8 mouse cellular contexts compared by ENCODE assay signal in the genomic region with DNA sequence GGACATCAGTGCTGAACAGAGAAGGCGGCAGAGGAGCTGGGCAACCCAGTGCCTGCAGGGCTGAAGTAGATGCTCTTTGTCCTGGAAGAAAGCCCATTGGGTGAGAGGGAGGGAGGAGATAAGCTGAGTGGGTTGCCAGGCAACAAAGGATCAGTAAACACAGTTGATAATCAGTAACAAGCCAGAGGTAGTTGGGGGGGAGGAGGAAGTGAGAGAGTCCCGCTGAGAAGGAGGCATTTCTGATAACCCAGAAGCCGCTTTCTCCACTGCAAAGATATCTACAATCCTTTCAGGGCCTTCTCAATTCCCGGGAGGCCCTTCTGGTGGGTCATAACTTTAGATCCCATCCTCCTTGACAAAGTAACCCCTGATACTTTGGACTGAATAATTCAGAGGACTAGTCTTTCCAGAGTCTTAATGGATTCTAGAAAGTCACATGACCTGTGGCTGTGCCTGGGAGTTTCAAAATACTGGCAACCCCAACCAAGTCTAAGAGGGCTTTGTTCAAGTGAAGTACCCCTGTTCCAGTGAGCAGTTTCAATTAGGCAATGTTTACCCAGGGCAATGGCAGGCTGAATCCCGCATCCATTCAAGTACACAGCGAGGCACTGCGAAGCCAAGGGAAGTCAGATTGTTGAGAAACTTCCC.
A peak's percentile ranks its signal among the peaks of the same experiment; 100 is the strongest.
DNase-seq lines count a peak whose midpoint lies in the region; ATAC-seq and TF ChIP-seq lines count a peak whose summit lies in the region.

No protein-coding gene starts in this region.

- 0 out of 2 replicates have a peak, but pooled peaks cover 3% of the 10 kb centered on the region for H3K4me1 ChIP-seq in intestine, embryonic 15.5 days (replicated peaks)
- peaks cover 11% of the 10 kb centered on the region; the same call in 1 of the 2 replicates for H3K4me1 ChIP-seq in lung, embryonic 15.5 days
- no peaks in the 10 kb centered on the region; the same call in 1 of the 2 replicates for H3K4me1 ChIP-seq in neural tube, embryonic 14.5 days (ENCODE audit: control insufficient read depth, insufficient read depth, low read length)

- 24% methylated on average over 7 of the region's 7 CpGs for WGBS in intestine, embryonic 15.5 days
- WGBS in lung, embryonic 15.5 days: 26% methylated on average over 7 of the region's 7 CpGs
- WGBS in neural tube, embryonic 14.5 days: 15% methylated on average over 7 of the region's 7 CpGs

- TF ChIP-seq POLR2A in brain, embryonic 14.5 days (IDR thresholded peaks at IDR 0.05; ENCODE audit: borderline replicate concordance, extremely low read depth, insufficient read depth, insufficient read length, poor library complexity, severe bottlenecking): no peak

- no peaks in the 10 kb centered on the region for H3K36me3 ChIP-seq in intestine, embryonic 15.5 days
- H3K36me3 ChIP-seq in lung, embryonic 15.5 days: no peaks in the 10 kb centered on the region
- peaks cover 3% of the 10 kb centered on the region; the same call in 1 of the 2 replicates for H3K36me3 ChIP-seq in neural tube, embryonic 14.5 days (ENCODE audit: control insufficient read depth, insufficient read depth, low read length)

- peak overlapping the region; percentile 54; the same call in 1 of the 2 replicates for H3K27ac ChIP-seq in intestine, embryonic 15.5 days
- peak overlapping the region; percentile 72 for H3K27ac ChIP-seq in lung, embryonic 15.5 days
- peak overlapping the region; percentile 56 for H3K27ac ChIP-seq in neural tube, embryonic 14.5 days (ENCODE audit: low read depth, low read length)

- ATAC-seq in granulocyte monocyte progenitor cell, adult 5-6 weeks (replicated peaks; ENCODE audit: poor library complexity, severe bottlenecking): peak; percentile 80
- peak; percentile 98 for ATAC-seq in intestine, embryonic 15.5 days
- peak; percentile 90 for ATAC-seq in lung, embryonic 15.5 days (ENCODE audit: borderline replicate concordance, extremely low read depth, low FRiP score, low TSS enrichment)
- ATAC-seq in neural tube, embryonic 14.5 days (ENCODE audit: low read depth): peak; percentile 93

- H3K9ac ChIP-seq in intestine, embryonic 15.5 days: no peak overlapping the region
- H3K9ac ChIP-seq in lung, embryonic 15.5 days: no peak overlapping the region
- H3K9ac ChIP-seq in neural tube, embryonic 14.5 days (replicated peaks; ENCODE audit: low read depth, low read length): no peak overlapping the region

- no peak for TF ChIP-seq CTCF in brain, embryonic 14.5 days (IDR thresholded peaks at IDR 0.05; ENCODE audit: borderline replicate concordance, extremely low read depth, insufficient read depth, insufficient read length)

- no peak overlapping the region for H3K4me3 ChIP-seq in intestine, embryonic 15.5 days (replicated peaks)
- H3K4me3 ChIP-seq in lung, embryonic 15.5 days: no peak overlapping the region
- no peak overlapping the region for H3K4me3 ChIP-seq in neural tube, embryonic 14.5 days (ENCODE audit: low read depth, low read length)

- peak; percentile 25 for DNase-seq in layer of hippocampus, adult 11-12 months (ENCODE audit: low spot score)
- no peak for DNase-seq in layer of hippocampus, adult 9-10 months (ENCODE audit: low spot score)
- DNase-seq in brain, embryonic 14.5 days (ENCODE audit: low read depth): peak; percentile 96
- no peak for DNase-seq in left cerebral cortex, adult 11 months (ENCODE audit: low spot score)

- peak overlapping the region; percentile 35 for H3K4me2 ChIP-seq in intestine, embryonic 15.5 days (replicated peaks)
- H3K4me2 ChIP-seq in lung, embryonic 15.5 days: peak overlapping the region; percentile 32
- H3K4me2 ChIP-seq in neural tube, embryonic 14.5 days (ENCODE audit: low read depth, low read length): no peak overlapping the region

- no peaks in the 10 kb centered on the region for H3K27me3 ChIP-seq in intestine, embryonic 15.5 days (replicated peaks)
- H3K27me3 ChIP-seq in lung, embryonic 15.5 days: no peaks in the 10 kb centered on the region
- H3K27me3 ChIP-seq in neural tube, embryonic 14.5 days (ENCODE audit: control insufficient read depth, insufficient read depth, low read length): no peaks in the 10 kb centered on the region

- no peaks in the 10 kb centered on the region for H3K9me3 ChIP-seq in intestine, embryonic 15.5 days
- H3K9me3 ChIP-seq in lung, embryonic 15.5 days: no peaks in the 10 kb centered on the region
- no peaks in the 10 kb centered on the region for H3K9me3 ChIP-seq in neural tube, embryonic 14.5 days (ENCODE audit: control insufficient read depth, low read length)

Comparison
In these comparisons a context has a peak if more than half of its experiments do, and no peak if none do; other contexts are left out.
1. DNase-seq: peak in layer of hippocampus, adult 11-12 months (single experiment) and brain, embryonic 14.5 days (single experiment); none in layer of hippocampus, adult 9-10 months (single experiment) and left cerebral cortex, adult 11 months (single experiment).
2. Peak in every context shown above with its lines, with median percentiles within 50 percentile points of each other: ATAC-seq and H3K27ac ChIP-seq.